In the genomic region with DNA sequence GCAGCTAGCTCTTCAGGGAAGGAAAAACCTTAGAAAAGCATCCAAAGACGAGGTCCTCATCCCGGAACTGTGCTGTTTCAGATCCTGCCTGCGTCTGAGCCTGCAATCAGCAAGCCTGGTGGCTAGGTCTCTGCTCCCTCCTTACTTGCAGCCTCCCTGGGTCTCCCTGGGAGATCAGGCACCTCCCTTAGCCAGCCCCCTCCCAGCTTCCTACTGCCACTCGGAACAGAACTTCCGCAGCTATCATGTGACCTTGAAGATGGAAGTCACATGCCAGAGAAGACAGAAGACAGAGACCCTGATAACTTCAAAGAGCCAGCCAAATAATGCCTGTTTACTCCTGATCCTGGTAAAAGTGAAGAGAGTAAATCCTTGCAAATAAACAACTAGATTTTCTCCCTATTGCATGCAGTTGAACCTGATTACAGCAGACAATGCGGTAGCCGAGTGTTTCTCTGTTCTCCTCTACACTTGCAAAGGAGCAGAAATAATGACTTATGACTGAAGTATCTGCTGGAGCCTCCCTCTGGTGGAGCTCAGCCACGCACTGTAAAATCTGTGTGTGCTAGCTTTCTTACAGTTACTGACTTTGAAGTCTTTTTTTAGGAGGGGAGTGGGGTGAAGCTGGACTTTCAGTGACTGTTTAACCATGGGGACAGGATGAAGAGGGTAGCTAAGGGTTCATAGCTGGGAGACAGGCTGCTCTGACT, we compare ENCODE assay signal across 1 mouse cellular context.
A peak's percentile ranks its signal among the peaks of the same experiment; 100 is the strongest.
TF ChIP-seq lines count a peak whose summit lies in the region.

No protein-coding gene starts in this region.

TF ChIP-seq in CH12.LX, 34 proteins besides CTCF, POLR2A, EP300 and RAD21:
- TF ChIP-seq ELF1 (IDR thresholded peaks at IDR 0.05; ENCODE audit: low read depth, low read length) (peak; percentile 55), BHLHE40 (IDR thresholded peaks at IDR 0.05; ENCODE audit: low read depth, low read length) (peak; percentile 69; the same call in 1 of the 2 replicates), USF1 (IDR thresholded peaks at IDR 0.05; ENCODE audit: low read depth, low read length) (peak; percentile 72), USF2 (conservative IDR thresholded peaks at IDR 0.05; ENCODE audit: low read depth, low read length) (peak; percentile 66), SMC3 (IDR thresholded peaks at IDR 0.05; ENCODE audit: low read depth, low read length) (no peak)
